Mouse (Mus musculus) small intestine, adult 2 months (tissue): Measurements from ENCODE around the gene Synj2. TPM values are rescaled to one million over a fixed set of nuclear protein-coding genes. Genes with fewer than 3 reads are reported as not detected.

Experiments used
- H3K27ac ChIP-seq: fragments of 200-500 bp; 2 replicates; pipeline ENCODE4 v1.5.1; 2012; ENCODE audit warnings: low read depth, low read length, control low read depth, inconsistent platforms; ENCODE audit not compliant: insufficient read depth
- H3K27me3 ChIP-seq: fragments of 200-500 bp; 2 replicates; pipeline ENCODE4 v1.6.1; 2012; ENCODE audit warnings: mild to moderate bottlenecking, moderate library complexity, low read length, inconsistent platforms; ENCODE audit not compliant: control insufficient read depth, insufficient read depth
- H3K36me3 ChIP-seq: fragments of 200-500 bp; 2 replicates; pipeline ENCODE4 v1.6.1; 2012; ENCODE audit warnings: mild to moderate bottlenecking, low read length, control low read depth, inconsistent platforms; ENCODE audit not compliant: control insufficient read depth, insufficient read depth
- H3K4me1 ChIP-seq: fragments of 200-500 bp; 2 replicates; pipeline ENCODE4 v1.6.1; 2012; ENCODE audit warnings: low read length, inconsistent platforms, mixed read lengths; ENCODE audit not compliant: control insufficient read depth, insufficient read depth, insufficient read length
- H3K4me3 ChIP-seq: fragments of 200-500 bp; 2 replicates; pipeline ENCODE4 v1.5.1; 2012; ENCODE audit warnings: low read depth, mild to moderate bottlenecking, control low read depth, inconsistent platforms, low read length, moderate library complexity
- CTCF ChIP-seq: fragments of 200-500 bp; IDR thresholded peaks from 2 replicates; pipeline ENCODE4 v1.5.1; 2012; ENCODE audit warnings: low read depth, mild to moderate bottlenecking, control low read depth, inconsistent platforms, low read length, moderate library complexity, mixed read lengths; ENCODE audit not compliant: insufficient replicate concordance, insufficient read length; ENCODE audit errors: extremely low read depth
- POLR2A ChIP-seq: fragments of 200-500 bp; IDR thresholded peaks from 2 replicates; pipeline ENCODE4 v1.6.1; 2012; ENCODE audit warnings: low read depth, mild to moderate bottlenecking, control low read depth, inconsistent platforms, low read length, moderate library complexity
- WGBS: fragments of 180-500 bp; shearing (Covaris S2); methylation state at CpG from one replicate; pipeline ENCODE4 v1.1.7; 2018; 5-methylcytosine and 5-hydroxymethylcytosine counted together
- polyA plus RNA-seq: library from polyadenylated mRNA; depleted of rRNA; stranded (reverse); fragments of >200 nt; gene quantifications from 2 replicates; pipeline ENCODE4 v1.2.3, GENCODE M21; 2012

The Synj2 gene
- polyA plus RNA-seq, 1 experiment, result 3.1 TPM

DNA sequence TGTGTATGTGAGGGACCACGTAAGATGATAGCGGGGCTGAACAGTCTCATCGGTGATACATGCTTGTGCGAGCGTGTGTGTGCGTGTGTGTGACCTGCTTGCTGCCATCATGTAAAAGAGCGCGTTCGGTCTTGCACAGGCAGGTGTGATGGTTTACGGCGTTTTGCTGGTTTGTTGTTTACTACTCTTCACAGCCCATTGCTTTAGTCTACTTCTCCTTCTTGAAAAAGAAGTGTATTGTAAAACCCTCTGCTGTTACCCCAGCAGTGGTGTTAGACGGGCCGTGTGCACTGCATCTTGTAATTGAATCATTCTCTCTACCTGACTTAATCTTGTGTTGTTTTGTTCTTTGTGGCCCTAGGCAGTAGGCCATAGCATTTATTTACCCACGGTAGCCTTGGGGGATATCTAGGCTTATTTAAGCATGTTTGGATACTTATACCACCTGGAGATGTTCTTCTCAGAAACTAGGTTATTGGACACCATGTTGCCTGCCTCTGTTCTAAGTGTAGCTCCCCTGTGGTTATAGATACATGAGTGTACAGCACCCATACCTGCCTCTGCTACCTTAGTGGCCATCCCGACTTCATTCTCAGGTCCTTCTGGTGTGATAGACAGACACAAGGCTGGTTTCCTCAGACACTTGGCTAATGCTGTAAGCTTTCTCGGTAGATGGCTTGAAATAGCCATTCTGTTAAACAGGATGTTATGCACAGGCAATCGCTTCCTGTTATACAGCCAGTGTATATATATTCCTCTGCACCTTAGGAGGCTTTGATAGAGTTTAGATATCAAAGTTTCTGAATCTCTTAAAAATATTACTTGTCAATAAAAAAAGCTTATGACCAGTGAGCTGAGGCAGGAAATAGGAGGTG is 43.5 kb upstream of the Synj2 start:
- no peak overlapping the region for H3K27ac ChIP-seq
- H3K27me3 ChIP-seq, result no peaks in the 10 kb centered on the region
- H3K4me3 ChIP-seq, result no peak overlapping the region
- TF ChIP-seq POLR2A, result no peak
- TF ChIP-seq CTCF, result no peak
- WGBS, result 89% methylated on average over 17 of the region's 17 CpGs
- peaks cover 16% of the 10 kb centered on the region for H3K4me1 ChIP-seq
- peaks cover 39% of the 10 kb centered on the region for H3K36me3 ChIP-seq

GRCm38 (mm10) chr17:5899251-5899650 is 41.8 kb upstream of the Synj2 start:
- TF ChIP-seq CTCF, result no peak
- no peak for TF ChIP-seq POLR2A
- H3K4me1 ChIP-seq, result peaks cover 9% of the 10 kb centered on the region
- H3K27ac ChIP-seq, result no peak overlapping the region
- no peaks in the 10 kb centered on the region for H3K27me3 ChIP-seq
- H3K36me3 ChIP-seq, result peaks cover 51% of the 10 kb centered on the region
- H3K4me3 ChIP-seq, result no peak overlapping the region
- 89% methylated on average over 6 of the region's 6 CpGs for WGBS

- 86% methylated on average over 5 of the region's 5 CpGs for WGBS
- Histone ChIP-seq H3K27me3 (no peaks in the 10 kb centered on the region), H3K4me3 (no peak overlapping the region), H3K4me1 (no peaks in the 10 kb centered on the region), H3K27ac (no peak overlapping the region), H3K36me3 (peaks cover 61% of the 10 kb centered on the region)
- no peak for TF ChIP-seq POLR2A
- TF ChIP-seq CTCF, result no peak
Observed at GRCm38 (mm10) chr17:5901381-5901780, 39.7 kb upstream of the Synj2 start.

DNA sequence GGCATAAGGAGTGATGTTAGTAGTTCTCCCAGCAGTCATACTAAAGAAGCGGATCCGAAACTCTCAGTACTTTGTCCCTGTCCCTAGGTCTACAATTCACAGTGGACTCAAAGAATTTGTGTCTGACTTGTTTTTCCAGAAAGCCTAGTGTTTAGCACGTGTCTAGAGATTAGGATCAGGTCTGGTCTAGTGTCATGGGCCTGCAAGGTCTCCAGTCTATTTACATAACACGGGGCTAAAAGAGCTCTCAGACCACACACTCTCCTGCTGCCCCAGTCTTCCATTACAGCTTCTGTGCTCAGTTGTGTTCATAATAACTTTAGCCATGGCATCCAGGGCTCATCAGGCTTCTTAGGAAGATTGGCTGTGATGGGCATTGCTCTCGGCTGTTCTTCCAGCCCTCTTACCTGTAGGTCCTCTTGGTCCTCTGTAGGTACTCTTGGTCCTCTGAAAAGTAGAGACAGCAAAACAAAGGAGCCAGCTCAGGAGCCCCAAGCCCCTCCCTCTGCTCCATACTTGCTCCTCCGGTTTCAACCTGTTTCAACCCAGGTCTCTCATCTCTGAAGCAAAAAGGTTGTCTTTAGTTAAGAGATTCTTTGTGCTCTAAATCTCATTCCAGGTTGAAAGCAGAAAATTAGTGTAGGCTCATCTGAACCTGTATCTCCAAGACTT is 37.3 kb upstream of the Synj2 start:
- H3K4me3 ChIP-seq, result no peak overlapping the region
- TF ChIP-seq CTCF, result no peak
- no peak for TF ChIP-seq POLR2A
- no peaks in the 10 kb centered on the region for H3K27me3 ChIP-seq
- no peak overlapping the region for H3K27ac ChIP-seq
- H3K36me3 ChIP-seq, result peaks cover 77% of the 10 kb centered on the region
- no peaks in the 10 kb centered on the region for H3K4me1 ChIP-seq
- WGBS, result 74% methylated on average over 6 of the region's 6 CpGs

GRCm38 (mm10) chr17:5909681-5910080 is 31.4 kb upstream of the Synj2 start:
- Histone ChIP-seq H3K36me3 (peaks cover 61% of the 10 kb centered on the region), H3K27ac (no peak overlapping the region), H3K4me3 (no peak overlapping the region), H3K27me3 (no peaks in the 10 kb centered on the region), H3K4me1 (no peaks in the 10 kb centered on the region)
- no peak for TF ChIP-seq CTCF
- TF ChIP-seq POLR2A, result no peak
- 96% methylated on average over 4 of the region's 4 CpGs for WGBS

DNA sequence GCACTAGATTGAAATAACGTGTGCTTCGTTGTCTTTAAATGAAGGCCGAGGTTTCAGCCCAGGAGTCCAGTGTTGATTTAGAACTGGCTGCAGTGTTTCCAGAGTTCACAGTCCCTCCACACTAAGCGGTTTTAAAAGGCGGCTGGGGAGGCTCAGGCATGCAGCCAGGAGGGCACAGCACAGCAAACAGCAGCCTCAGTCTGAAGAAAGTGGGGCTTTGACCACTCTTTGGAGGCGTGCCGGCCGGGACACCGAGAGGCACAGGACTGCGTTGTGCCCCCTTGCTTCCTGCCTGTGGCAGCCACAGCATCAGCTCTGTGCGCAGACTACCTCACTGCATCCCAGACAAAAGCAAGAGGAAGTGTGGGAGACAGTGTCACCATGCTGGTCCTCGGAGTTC is 29.5 kb upstream of the Synj2 start:
- no peak overlapping the region for H3K27ac ChIP-seq
- no peak for TF ChIP-seq POLR2A
- no peak for TF ChIP-seq CTCF
- H3K36me3 ChIP-seq, result peaks cover 61% of the 10 kb centered on the region
- H3K27me3 ChIP-seq, result no peaks in the 10 kb centered on the region
- WGBS, result 90% methylated on average over 12 of the region's 12 CpGs
- no peak overlapping the region for H3K4me3 ChIP-seq
- no peaks in the 10 kb centered on the region for H3K4me1 ChIP-seq

GRCm38 (mm10) chr17:5912797-5913196 is 28.3 kb upstream of the Synj2 start:
- no peak for TF ChIP-seq POLR2A
- TF ChIP-seq CTCF, result no peak
- peaks cover 56% of the 10 kb centered on the region for H3K36me3 ChIP-seq
- WGBS, result 77% methylated on average over 4 of the region's 4 CpGs

More at GRCm38 (mm10) chr17:5912797-5913196, 28.3 kb upstream of the Synj2 start:
- no peak overlapping the region for H3K27ac ChIP-seq
- no peaks in the 10 kb centered on the region for H3K27me3 ChIP-seq
- no peaks in the 10 kb centered on the region for H3K4me1 ChIP-seq
- no peak overlapping the region for H3K4me3 ChIP-seq
